Mouse (Mus musculus) ES-Bruce4 (cell line): ENCODE measurements around the gene Arhgef17.

ENCODE experiments used
- CTCF ChIP-seq: IDR thresholded peaks from one replicate; pipeline ENCODE4 v1.8.1; 2011; ENCODE audit warnings: low read depth, low read length
- EP300 ChIP-seq: IDR thresholded peaks from 2 replicates; pipeline ENCODE4 v1.6.1; 2011; ENCODE audit warnings: low read depth, low read length; ENCODE audit not compliant: insufficient read depth
- POLR2A ChIP-seq: IDR thresholded peaks from one replicate; pipeline ENCODE4 v1.8.1; 2011; ENCODE audit warnings: low read length; ENCODE audit not compliant: insufficient read depth

DNA sequence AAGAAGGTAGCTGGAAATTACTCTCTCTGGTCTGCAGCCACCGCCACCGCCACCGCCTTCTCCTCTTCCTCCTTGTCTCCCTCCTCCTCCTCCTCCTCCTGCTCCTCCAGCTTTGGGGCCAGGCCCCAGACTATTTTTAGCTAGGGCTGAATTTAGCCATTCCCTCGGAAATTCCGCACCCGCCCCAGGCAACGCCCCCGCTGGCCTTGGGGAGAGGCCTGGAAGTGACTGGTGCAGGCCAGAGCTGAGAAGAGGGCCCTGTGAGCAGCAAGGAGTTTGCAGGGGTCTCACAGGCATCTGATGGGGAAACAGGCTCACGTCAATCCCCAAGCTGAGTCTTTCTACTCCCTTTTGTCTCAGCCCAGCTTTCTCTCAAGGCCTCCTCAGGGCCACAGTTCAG lies 13.7 kb downstream of the Arhgef17 start:
- TF ChIP-seq EP300 (no peak), CTCF (no peak), POLR2A (no peak)
